Mouse (Mus musculus): Measurements from ENCODE around the gene Srr. TPM values are rescaled to one million over a fixed set of nuclear protein-coding genes. Genes with fewer than 3 reads are reported as not detected.

Gene Srr
- polyA plus RNA-seq, 1 experiment from 2014 or later = 29.6 TPM

DNA sequence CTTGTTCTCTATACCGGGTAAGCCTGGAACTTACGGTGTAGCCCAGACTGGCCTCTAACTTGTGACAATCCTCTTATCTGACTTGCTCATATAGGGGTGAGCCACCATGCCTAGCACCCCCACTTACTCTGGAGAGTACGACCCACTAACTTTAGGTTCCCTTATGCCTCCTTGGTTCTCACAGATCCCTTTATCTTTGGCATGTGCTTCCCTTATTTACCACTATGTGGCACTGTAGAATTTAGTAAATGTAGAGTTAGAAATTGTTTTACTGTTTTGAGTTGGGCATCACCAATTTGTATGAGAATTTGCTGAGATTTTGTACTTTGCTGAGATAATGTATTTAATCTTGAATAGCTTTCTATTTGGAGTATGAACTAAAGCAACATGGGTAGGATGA is 20.6 kb upstream of the Srr start:
- no peaks in the 10 kb centered on the region for H3K27me3 ChIP-seq
- no peak for ATAC-seq (ENCODE audit: insufficient number of reproducible peaks, low FRiP score, low TSS enrichment, low read depth)

DNA sequence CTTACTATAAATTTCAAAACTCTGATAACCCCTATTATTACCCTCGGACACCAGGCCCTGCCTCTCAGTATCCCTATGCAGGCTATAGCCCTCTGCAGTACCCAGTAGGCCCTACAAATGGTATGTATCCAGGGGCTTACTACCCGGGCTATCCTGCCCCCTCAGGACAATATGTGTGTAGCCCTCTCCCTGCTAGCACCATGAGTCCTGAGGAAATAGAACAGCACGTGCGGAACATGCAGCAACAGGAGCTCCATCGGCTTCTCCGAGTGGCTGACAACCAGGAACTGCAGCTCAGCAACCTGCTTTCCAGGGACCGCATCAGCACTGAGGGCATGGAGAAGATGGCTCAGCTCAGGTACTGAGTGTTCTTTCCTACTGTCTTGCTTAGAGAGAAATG is 4.6 kb upstream of the Srr start:
- Histone ChIP-seq H3K27me3 (no peaks in the 10 kb centered on the region), H3K9me3 (replicated peaks) (no peaks in the 10 kb centered on the region), H3K27ac (replicated peaks) (no peak overlapping the region), H3K4me2 (replicated peaks) (no peak overlapping the region), H3K9ac (no peak overlapping the region), H3K36me3 (peaks cover 44% of the 10 kb centered on the region), H3K4me1 (peaks cover 10% of the 10 kb centered on the region), H3K4me3 (replicated peaks) (no peak overlapping the region)
- WGBS = 91% methylated on average over 7 of the region's 7 CpGs
- no peak for ATAC-seq (ENCODE audit: insufficient number of reproducible peaks, low FRiP score, low TSS enrichment, low read depth)

More for the DNA sequence above, 20.6 kb upstream of the Srr start:
- Histone ChIP-seq H3K4me1 (no peaks in the 10 kb centered on the region), H3K9me3 (replicated peaks) (no peaks in the 10 kb centered on the region), H3K4me3 (replicated peaks) (no peak overlapping the region), H3K9ac (no peak overlapping the region), H3K36me3 (peaks cover 46% of the 10 kb centered on the region), H3K27ac (replicated peaks) (no peak overlapping the region), H3K4me2 (replicated peaks) (no peak overlapping the region)
- 67% methylated on average over 3 of the region's 3 CpGs for WGBS

DNA sequence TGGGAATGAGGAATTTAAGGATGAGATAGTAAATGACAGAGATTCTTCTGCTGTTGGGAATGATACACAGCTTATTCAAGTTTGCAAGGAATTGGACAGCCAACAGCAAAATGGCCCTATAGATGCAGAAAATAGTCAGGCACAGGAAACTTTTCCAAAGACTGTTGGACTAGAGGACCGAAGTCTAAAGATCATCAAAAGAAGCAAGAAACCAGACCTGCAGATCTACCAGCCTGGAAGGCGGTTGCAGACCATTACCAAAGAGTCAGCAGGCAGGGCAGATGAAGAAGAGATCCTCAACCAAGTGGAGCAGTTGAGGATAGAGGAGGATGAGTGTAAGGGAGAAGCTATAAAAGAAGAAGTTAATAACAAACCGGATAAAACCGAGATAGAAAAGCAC is 3.4 kb upstream of the Srr start:
- ATAC-seq (ENCODE audit: insufficient number of reproducible peaks, low FRiP score, low TSS enrichment, low read depth) = no peak
- no peaks in the 10 kb centered on the region for H3K27me3 ChIP-seq
- no peaks in the 10 kb centered on the region for H3K9me3 ChIP-seq (replicated peaks)
- no peak overlapping the region for H3K4me2 ChIP-seq (replicated peaks)
- H3K4me1 ChIP-seq = peaks cover 18% of the 10 kb centered on the region
- WGBS = 90% methylated on average over 4 of the region's 4 CpGs
- H3K9ac ChIP-seq = no peak overlapping the region
- H3K36me3 ChIP-seq = peaks cover 31% of the 10 kb centered on the region
- H3K27ac ChIP-seq (replicated peaks) = no peak overlapping the region
- H3K4me3 ChIP-seq (replicated peaks) = no peak overlapping the region

DNA sequence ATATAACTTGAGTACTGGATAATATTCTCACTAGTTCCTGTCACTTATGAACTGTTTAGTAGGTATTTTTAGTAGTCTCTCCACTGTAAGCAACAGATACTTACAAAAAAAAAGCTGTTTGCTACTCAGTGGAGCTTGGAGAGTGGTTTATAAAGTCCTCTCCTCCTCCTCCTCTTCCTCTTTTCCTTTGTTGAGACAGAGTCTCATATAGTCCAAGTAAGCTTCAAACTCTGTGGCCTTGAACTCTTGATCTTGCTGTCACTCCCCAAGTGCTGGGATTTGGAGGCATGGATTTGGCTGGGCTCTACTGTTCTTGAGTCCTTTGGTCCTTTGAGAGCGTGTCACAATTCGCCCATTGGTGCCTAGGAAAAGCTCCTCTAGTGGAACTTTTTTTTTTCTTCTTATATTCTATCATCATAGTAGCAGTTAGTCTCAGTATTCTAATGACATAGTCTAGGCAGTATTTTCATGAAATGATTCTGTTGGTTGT is 1.5 kb upstream of the Srr start:
- Histone ChIP-seq H3K27ac (replicated peaks) (no peak overlapping the region), H3K9me3 (replicated peaks) (no peaks in the 10 kb centered on the region), H3K4me1 (peaks cover 18% of the 10 kb centered on the region), H3K36me3 (peaks cover 14% of the 10 kb centered on the region), H3K27me3 (no peaks in the 10 kb centered on the region), H3K4me2 (replicated peaks) (peak overlapping the region; percentile 53; the same call in 1 of the 2 replicates), H3K4me3 (replicated peaks) (no peak overlapping the region), H3K9ac (no peak overlapping the region)
- no peak for ATAC-seq (ENCODE audit: insufficient number of reproducible peaks, low FRiP score, low TSS enrichment, low read depth)
- WGBS = 87% methylated on average over 2 of the region's 2 CpGs

DNA sequence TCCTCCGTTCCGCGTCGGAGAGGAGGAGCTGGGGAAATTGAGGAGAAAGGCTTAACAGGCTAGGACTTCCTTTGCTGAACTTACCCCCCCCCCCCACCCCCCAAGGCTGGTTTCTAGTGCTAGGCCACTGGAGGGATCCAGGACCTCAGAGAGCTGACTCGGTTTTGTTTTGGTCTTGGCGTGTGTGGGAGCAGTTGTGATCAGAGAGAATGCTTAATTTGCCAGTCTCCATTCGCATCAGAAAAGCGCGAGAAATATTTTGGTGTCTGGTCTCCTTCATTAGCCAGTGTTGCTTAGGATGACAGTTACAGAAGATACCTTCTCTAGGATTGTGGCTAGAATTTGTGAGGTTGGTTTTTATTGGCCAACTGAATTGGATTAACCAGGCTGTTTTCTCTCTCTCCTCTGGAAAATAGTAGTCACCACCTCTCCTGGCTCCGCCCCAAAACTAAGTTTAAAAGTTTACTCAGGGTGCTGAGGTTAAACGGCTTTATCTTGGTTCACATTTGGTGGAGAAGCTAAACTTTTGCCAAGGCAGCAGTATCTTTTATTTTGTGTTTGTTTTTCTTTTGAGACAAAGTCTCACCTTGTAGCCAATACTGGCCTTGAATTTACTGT is 749 bp upstream of the Srr start:
- Histone ChIP-seq H3K9ac (peak overlapping the region; percentile 94), H3K27ac (replicated peaks) (peak overlapping the region; percentile 99), H3K27me3 (no peaks in the 10 kb centered on the region), H3K36me3 (peaks cover 12% of the 10 kb centered on the region; the same call in 1 of the 2 replicates), H3K4me2 (replicated peaks) (peak overlapping the region; percentile 53), H3K9me3 (replicated peaks) (no peaks in the 10 kb centered on the region), H3K4me3 (replicated peaks) (peak overlapping the region; percentile 94), H3K4me1 (peaks cover 18% of the 10 kb centered on the region)
- 6% methylated on average over 11 of the region's 11 CpGs for WGBS
- no peak for ATAC-seq (ENCODE audit: insufficient number of reproducible peaks, low FRiP score, low TSS enrichment, low read depth)

DNA sequence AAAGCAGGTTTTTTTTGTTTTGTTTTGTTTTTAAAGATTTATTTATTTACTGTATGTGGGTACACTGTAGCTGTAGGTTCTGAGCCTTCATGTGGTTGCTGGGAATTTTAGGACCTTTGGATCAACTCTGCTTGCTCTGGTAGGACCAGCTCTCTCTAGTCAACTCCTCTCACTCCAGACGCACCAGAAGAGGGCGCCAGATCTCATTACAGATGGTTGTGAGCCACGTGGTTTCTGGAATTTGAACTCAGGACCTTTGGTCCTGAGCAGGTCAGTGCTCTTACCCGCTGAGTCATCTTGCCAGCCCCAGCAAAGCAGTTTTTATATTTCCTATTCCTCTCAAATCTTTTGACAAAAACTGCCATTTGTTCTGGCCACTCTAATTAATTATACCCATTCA is 1.6 kb downstream of the Srr start:
- no peak for ATAC-seq (ENCODE audit: insufficient number of reproducible peaks, low FRiP score, low TSS enrichment, low read depth)
- no peak overlapping the region for H3K27ac ChIP-seq (replicated peaks)
- 69% methylated on average over 4 of the region's 4 CpGs for whole genome bisulfite sequencing
- no peaks in the 10 kb centered on the region for H3K9me3 ChIP-seq (replicated peaks)
- peaks cover 18% of the 10 kb centered on the region for H3K4me1 ChIP-seq
- H3K4me3 ChIP-seq (replicated peaks) = peak overlapping the region; percentile 94
- H3K27me3 ChIP-seq = no peaks in the 10 kb centered on the region
- peaks cover 3% of the 10 kb centered on the region; the same call in 1 of the 2 replicates for H3K36me3 ChIP-seq
- H3K4me2 ChIP-seq (replicated peaks) = 0 out of 2 replicates have a peak overlapping the region, but pooled peaks have one; percentile 53
- no peak overlapping the region for H3K9ac ChIP-seq

DNA sequence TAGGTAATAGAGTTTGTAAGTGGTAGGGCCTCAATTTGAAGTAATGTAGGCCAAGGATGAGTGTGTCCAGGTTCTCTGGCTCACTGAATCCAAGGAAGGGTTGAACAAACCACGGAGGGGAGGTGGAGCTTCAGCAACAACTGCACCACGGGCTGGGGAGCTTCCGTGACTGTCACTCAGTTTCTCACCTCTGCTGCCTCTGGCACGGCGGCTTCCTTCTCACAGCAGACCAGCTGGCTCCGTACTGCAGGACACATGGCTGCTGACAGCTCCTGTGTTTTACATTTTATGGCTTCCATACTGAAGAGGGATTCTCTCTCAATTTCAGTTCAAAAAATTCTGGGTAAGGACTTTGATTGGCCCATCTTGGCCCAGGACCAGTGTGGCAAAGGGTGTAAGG is 6.5 kb downstream of the Srr start:
- Histone ChIP-seq H3K27me3 (no peaks in the 10 kb centered on the region), H3K9me3 (replicated peaks) (no peaks in the 10 kb centered on the region), H3K4me1 (peaks cover 1% of the 10 kb centered on the region; the same call in 1 of the 2 replicates), H3K27ac (replicated peaks) (no peak overlapping the region), H3K9ac (no peak overlapping the region), H3K36me3 (peaks cover 21% of the 10 kb centered on the region; the same call in 1 of the 2 replicates), H3K4me3 (replicated peaks) (no peak overlapping the region), H3K4me2 (replicated peaks) (no peak overlapping the region)
- ATAC-seq (ENCODE audit: insufficient number of reproducible peaks, low FRiP score, low TSS enrichment, low read depth) = no peak
- WGBS = 73% methylated on average over 6 of the region's 6 CpGs

DNA sequence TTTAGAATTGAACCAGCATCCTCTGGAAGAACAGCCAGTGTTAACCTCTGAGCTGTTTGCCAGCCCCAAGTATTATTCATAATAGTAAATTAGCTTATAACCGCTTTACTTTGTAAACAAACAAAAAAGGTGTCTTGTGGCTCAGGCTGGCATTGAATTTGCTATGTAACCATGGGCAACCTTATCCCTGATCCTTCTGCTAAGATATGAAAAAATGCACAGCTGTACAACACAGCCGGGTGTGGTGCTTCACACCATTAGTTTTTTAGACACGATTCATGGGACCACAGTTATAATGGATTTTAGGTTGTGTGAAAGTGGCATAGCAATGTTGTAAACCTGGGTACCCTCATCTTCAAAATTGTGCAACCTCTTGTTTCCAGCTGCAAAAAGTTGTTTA is 13.3 kb downstream of the Srr start:
- H3K27me3 ChIP-seq = no peaks in the 10 kb centered on the region
- no peak overlapping the region for H3K4me3 ChIP-seq (replicated peaks)
- ATAC-seq (ENCODE audit: insufficient number of reproducible peaks, low FRiP score, low TSS enrichment, low read depth) = no peak
- 78% methylated on average over 3 of the region's 3 CpGs for WGBS
- peaks cover 38% of the 10 kb centered on the region for H3K36me3 ChIP-seq
- no peaks in the 10 kb centered on the region for H3K9me3 ChIP-seq (replicated peaks)
- no peak overlapping the region for H3K27ac ChIP-seq (replicated peaks)
- H3K4me1 ChIP-seq = no peaks in the 10 kb centered on the region
- no peak overlapping the region for H3K9ac ChIP-seq
- H3K4me2 ChIP-seq (replicated peaks) = no peak overlapping the region

DNA sequence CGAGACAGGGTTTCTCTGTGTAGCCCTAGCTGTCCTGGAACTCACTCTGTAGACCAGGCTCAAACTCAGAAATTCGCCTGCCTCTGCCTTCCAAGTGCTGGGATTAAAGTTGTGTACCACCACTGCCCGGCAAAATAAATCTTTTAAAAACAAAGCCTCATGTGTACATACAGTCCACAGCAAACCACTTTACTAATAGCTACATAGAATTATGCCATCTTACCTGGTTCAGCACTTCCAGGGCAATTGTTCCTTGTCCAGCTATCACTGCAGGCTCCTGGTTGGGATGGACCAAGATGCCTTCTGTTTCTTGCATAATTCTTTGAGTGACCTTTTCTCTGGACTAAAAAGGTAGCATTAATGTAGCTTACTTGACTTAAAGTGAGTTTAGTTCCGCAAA is 15.8 kb downstream of the Srr start:
- Histone ChIP-seq H3K9ac (no peak overlapping the region), H3K36me3 (peaks cover 57% of the 10 kb centered on the region), H3K4me2 (replicated peaks) (no peak overlapping the region), H3K4me1 (no peaks in the 10 kb centered on the region), H3K27ac (replicated peaks) (no peak overlapping the region), H3K27me3 (no peaks in the 10 kb centered on the region), H3K4me3 (replicated peaks) (no peak overlapping the region), H3K9me3 (replicated peaks) (no peaks in the 10 kb centered on the region)
- 89% methylated on average over 4 of the region's 4 CpGs for WGBS
- ATAC-seq (ENCODE audit: insufficient number of reproducible peaks, low FRiP score, low TSS enrichment, low read depth) = no peak

DNA sequence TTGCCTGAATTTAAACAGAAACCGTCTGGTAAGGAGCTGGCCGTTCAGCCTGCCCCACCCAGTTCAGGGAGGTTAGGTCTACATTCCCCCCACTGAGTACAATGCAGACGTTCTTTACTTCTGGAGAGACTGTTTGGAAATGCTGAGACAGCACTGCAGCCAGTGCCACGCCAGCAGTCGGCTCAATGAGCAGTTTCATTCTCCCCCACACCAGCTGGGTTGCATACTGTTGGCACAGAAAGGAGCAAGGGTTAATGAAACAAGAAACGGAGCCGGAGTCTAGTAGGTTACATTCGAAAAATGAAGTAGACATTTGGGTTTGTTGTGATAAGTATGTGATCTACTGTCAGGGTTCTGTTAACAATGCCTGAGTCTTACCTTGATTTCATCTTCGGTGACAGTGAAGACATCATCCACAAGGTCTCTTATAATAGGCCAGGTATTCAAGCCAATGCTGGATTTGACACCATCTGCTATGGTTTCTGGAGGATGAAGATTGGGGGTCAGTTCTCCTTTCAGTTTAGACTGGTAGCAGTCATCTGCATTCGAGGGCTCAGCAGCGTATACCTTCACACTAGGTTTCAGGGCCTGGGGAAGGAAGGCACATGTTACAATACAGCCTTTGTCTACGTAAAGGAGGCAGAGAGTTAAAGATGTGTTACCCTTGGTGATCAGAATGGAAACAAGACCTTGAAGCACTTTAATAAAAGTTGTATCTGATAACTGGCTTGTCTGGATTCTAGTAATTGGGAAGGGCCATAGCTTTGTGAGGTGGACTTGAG is 16.9 kb downstream of the Srr start:
- no peak for ATAC-seq (ENCODE audit: insufficient number of reproducible peaks, low FRiP score, low TSS enrichment, low read depth)

DNA sequence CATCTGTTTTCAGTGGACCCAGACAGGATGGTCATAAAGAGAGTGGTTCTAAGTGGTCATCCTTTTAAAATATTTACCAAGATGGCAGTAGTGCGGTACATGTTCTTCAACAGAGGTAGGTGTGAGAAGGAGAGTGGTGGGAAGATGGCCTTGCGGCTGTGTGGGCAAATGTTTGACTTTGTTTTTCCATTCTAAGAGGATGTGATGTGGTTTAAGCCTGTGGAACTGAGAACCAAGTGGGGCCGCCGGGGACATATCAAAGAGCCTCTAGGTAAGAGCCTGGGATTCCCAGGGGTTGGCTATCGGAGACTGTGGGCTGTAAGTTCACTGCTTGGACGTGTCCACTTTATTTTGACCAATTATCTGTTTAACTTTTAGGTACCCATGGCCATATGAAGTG is 17.9 kb downstream of the Srr start:
- Histone ChIP-seq H3K9ac (no peak overlapping the region), H3K4me3 (replicated peaks) (no peak overlapping the region), H3K27ac (replicated peaks) (no peak overlapping the region), H3K9me3 (replicated peaks) (no peaks in the 10 kb centered on the region), H3K27me3 (no peaks in the 10 kb centered on the region), H3K4me2 (replicated peaks) (no peak overlapping the region), H3K4me1 (no peaks in the 10 kb centered on the region), H3K36me3 (peaks cover 79% of the 10 kb centered on the region)
- ATAC-seq (ENCODE audit: insufficient number of reproducible peaks, low FRiP score, low TSS enrichment, low read depth) = no peak
- 94% methylated on average over 6 of the region's 6 CpGs for WGBS

More for the DNA sequence above, 16.9 kb downstream of the Srr start:
- Histone ChIP-seq H3K9me3 (replicated peaks) (no peaks in the 10 kb centered on the region), H3K4me2 (replicated peaks) (no peak overlapping the region), H3K27me3 (no peaks in the 10 kb centered on the region), H3K9ac (no peak overlapping the region), H3K36me3 (peaks cover 69% of the 10 kb centered on the region), H3K27ac (replicated peaks) (no peak overlapping the region), H3K4me1 (no peaks in the 10 kb centered on the region), H3K4me3 (replicated peaks) (no peak overlapping the region)
- 80% methylated on average over 12 of the region's 12 CpGs for WGBS

Measured in embryonic facial prominence, embryonic 15.5 days (tissue).